Mouse (Mus musculus) embryo, embryonic 10 days (tissue): Measurements from ENCODE around the gene Kcnd2.

ENCODE experiments used
- DNase-seq: peaks from one replicate; pipeline ENCODE4 v3.0.0-alpha.2; 2015; ENCODE audit warnings: low spot score

Gene Kcnd2

GRCm38 (mm10) chr6:21424202-21424785 is 209.0 kb downstream of the Kcnd2 start:
- no peak for DNase-seq

- DNase-seq = no peak
Measured at GRCm38 (mm10) chr6:21431120-21431519, 215.8 kb downstream of the Kcnd2 start.

GRCm38 (mm10) chr6:21464719-21465118 is 249.4 kb downstream of the Kcnd2 start:
- no peak for DNase-seq

GRCm38 (mm10) chr6:21471891-21472544 is 256.7 kb downstream of the Kcnd2 start:
- no peak for DNase-seq

- no peak for DNase-seq
Measured at GRCm38 (mm10) chr6:21482714-21483113, 267.4 kb downstream of the Kcnd2 start.

GRCm38 (mm10) chr6:21488536-21488935 is 273.2 kb downstream of the Kcnd2 start:
- no peak for DNase-seq

- no peak for DNase-seq
Measured at GRCm38 (mm10) chr6:21502921-21503320, 287.6 kb downstream of the Kcnd2 start.

GRCm38 (mm10) chr6:21510621-21511239 is 295.4 kb downstream of the Kcnd2 start:
- no peak for DNase-seq

- DNase-seq = no peak
Measured at GRCm38 (mm10) chr6:21520351-21520750, 305.0 kb downstream of the Kcnd2 start.

- no peak for DNase-seq
Measured at GRCm38 (mm10) chr6:21527489-21528074, 312.3 kb downstream of the Kcnd2 start.

- DNase-seq = no peak
Measured at GRCm38 (mm10) chr6:21534009-21534408, 318.7 kb downstream of the Kcnd2 start.

- peak; percentile 59 for DNase-seq
Measured at GRCm38 (mm10) chr6:21534820-21535219, 319.5 kb downstream of the Kcnd2 start.

- DNase-seq = no peak
Measured at GRCm38 (mm10) chr6:21551501-21551900, 336.2 kb downstream of the Kcnd2 start.

- no peak for DNase-seq
Measured at GRCm38 (mm10) chr6:21570964-21571363, 355.7 kb downstream of the Kcnd2 start.

- no peak for DNase-seq
Measured at GRCm38 (mm10) chr6:21590156-21590555, 374.9 kb downstream of the Kcnd2 start.

- DNase-seq = no peak
Measured at GRCm38 (mm10) chr6:21597424-21597823, 382.1 kb downstream of the Kcnd2 start.

- DNase-seq = no peak
Measured at GRCm38 (mm10) chr6:21609381-21610059, 394.2 kb downstream of the Kcnd2 start.

GRCm38 (mm10) chr6:21629989-21630388 is 414.7 kb downstream of the Kcnd2 start:
- DNase-seq = no peak

- no peak for DNase-seq
Measured at GRCm38 (mm10) chr6:21655681-21656080, 440.4 kb downstream of the Kcnd2 start.

GRCm38 (mm10) chr6:21664135-21664534 is 448.8 kb downstream of the Kcnd2 start:
- DNase-seq = no peak

GRCm38 (mm10) chr6:21664638-21665037 is 449.3 kb downstream of the Kcnd2 start:
- no peak for DNase-seq

- DNase-seq = peak; percentile 7
Measured at GRCm38 (mm10) chr6:21684252-21684651, 468.9 kb downstream of the Kcnd2 start.

- DNase-seq = no peak
Measured at GRCm38 (mm10) chr6:21686388-21686787, 471.1 kb downstream of the Kcnd2 start.
